Mouse (Mus musculus): Measurements from ENCODE around the gene Bnip2. TPM values are rescaled to one million over a fixed set of nuclear protein-coding genes. Genes with fewer than 3 reads are reported as not detected.
A peak's percentile ranks its signal among the peaks of the same experiment; 100 is the strongest.
"Not testable (repeated sequence)": the region's sequence is repeated elsewhere in the genome, so short reads cannot be mapped to it uniquely, and the experiment has no call there.

Bnip2 gene
- total RNA-seq, 1 experiment from 2014 or later = 100 TPM

- no peak for DNase-seq
Observed at GRCm38 (mm10) chr9:70010781-70011473, 21.7 kb downstream of the Bnip2 start.

- no peak for DNase-seq
Observed at GRCm38 (mm10) chr9:70011537-70012407, 22.5 kb downstream of the Bnip2 start.

GRCm38 (mm10) chr9:70012408-70012901 is 23.2 kb downstream of the Bnip2 start, which contains the start of gene Gtf2a2:
Gene Gtf2a2 (plus strand): TSS chr9:70012550.
- DNase-seq = peak; percentile 97

GRCm38 (mm10) chr9:70015632-70016031 is 26.4 kb downstream of the Bnip2 start:
- DNase-seq = no peak

- no peak for DNase-seq
Observed at GRCm38 (mm10) chr9:70018879-70019278, 29.6 kb downstream of the Bnip2 start.

- no peak for DNase-seq
Observed at GRCm38 (mm10) chr9:70021610-70022009, 32.3 kb downstream of the Bnip2 start.

GRCm38 (mm10) chr9:70022083-70022482 is 32.8 kb downstream of the Bnip2 start:
- DNase-seq = no peak

- DNase-seq = not testable (repeated sequence)
Observed at GRCm38 (mm10) chr9:70023615-70024014, 34.3 kb downstream of the Bnip2 start.

GRCm38 (mm10) chr9:70024648-70025047 is 35.4 kb downstream of the Bnip2 start:
- DNase-seq = no peak

GRCm38 (mm10) chr9:70025365-70026012 is 36.2 kb downstream of the Bnip2 start:
- no peak for DNase-seq

- DNase-seq = no peak
Observed at GRCm38 (mm10) chr9:70032167-70032566, 42.9 kb downstream of the Bnip2 start.

- DNase-seq = no peak
Observed at GRCm38 (mm10) chr9:70033056-70033455, 43.8 kb downstream of the Bnip2 start.

- no peak for DNase-seq
Observed at GRCm38 (mm10) chr9:70034702-70035101, 45.4 kb downstream of the Bnip2 start.

GRCm38 (mm10) chr9:70036646-70037045 is 47.4 kb downstream of the Bnip2 start:
- DNase-seq = no peak

GRCm38 (mm10) chr9:70037988-70038387 is 48.7 kb downstream of the Bnip2 start, which contains the start of gene Gcnt3:
Gene Gcnt3 (minus strand): TSS chr9:70038088.
- DNase-seq = no peak

- DNase-seq = no peak
Observed at GRCm38 (mm10) chr9:70039597-70040385, 50.5 kb downstream of the Bnip2 start.

GRCm38 (mm10) chr9:70040570-70040969 is 51.3 kb downstream of the Bnip2 start:
- DNase-seq = no peak

- no peak for DNase-seq
Observed at GRCm38 (mm10) chr9:70042137-70042536, 52.9 kb downstream of the Bnip2 start.

GRCm38 (mm10) chr9:70042935-70043334 is 53.7 kb downstream of the Bnip2 start:
- no peak for DNase-seq

- DNase-seq = no peak
Observed at GRCm38 (mm10) chr9:70044865-70045264, 55.6 kb downstream of the Bnip2 start.

GRCm38 (mm10) chr9:70046255-70046654 is 57.0 kb downstream of the Bnip2 start:
- no peak for DNase-seq

GRCm38 (mm10) chr9:70047839-70048238 is 58.6 kb downstream of the Bnip2 start:
- DNase-seq = no peak

Data from adrenal gland, postnatal 14 days (tissue).